Mouse (Mus musculus) lung, adult 2 months (tissue): ENCODE measurements at regions not wholly inside any gene's neighbourhood (a gene's known extent, or its start where the extent isn't known, plus 50 kb on each side); places are given as distances from the start of the nearest gene placed in this dataset.

Source experiments
- DNase-seq: peaks from one replicate; pipeline ENCODE4 v3.0.0; 2022
- H3K4me1 ChIP-seq: fragments of 200-500 bp; 2 replicates; pipeline ENCODE4 v1.6.1; 2011; ENCODE audit warnings: low read length; ENCODE audit not compliant: control insufficient read depth, insufficient read depth
- H3K4me3 ChIP-seq: fragments of 200-500 bp; replicated peaks from 2 replicates; pipeline ENCODE3; 2011; ENCODE audit warnings: low read depth, mild to moderate bottlenecking, control low read depth, low read length; ENCODE audit errors: extremely low read depth
- CTCF ChIP-seq: fragments of 200-500 bp; IDR thresholded peaks from 2 replicates; pipeline ENCODE4 v1.5.1; 2011; ENCODE audit warnings: mild to moderate bottlenecking, low read length, control low read depth; ENCODE audit not compliant: insufficient read depth
- POLR2A ChIP-seq: fragments of 200-500 bp; IDR thresholded peaks from 2 replicates; pipeline ENCODE4 v1.6.1; 2011; ENCODE audit warnings: low read depth, mild to moderate bottlenecking, control low read depth, low read length, borderline replicate concordance; ENCODE audit errors: extremely low read depth
- WGBS: fragments of 180-500 bp; shearing (Covaris S2); methylation state at CpG from one replicate; pipeline ENCODE4 v1.1.7; 2018; 5-methylcytosine and 5-hydroxymethylcytosine counted together

GRCm38 (mm10) chr2:117668137-117668536 is 325.3 kb upstream of the Rasgrp1 start:
- DNase-seq, result no peak
- Histone ChIP-seq H3K4me1 (no peaks in the 10 kb centered on the region), H3K4me3 (no peak overlapping the region)
- TF ChIP-seq POLR2A (no peak), CTCF (no peak)

DNA sequence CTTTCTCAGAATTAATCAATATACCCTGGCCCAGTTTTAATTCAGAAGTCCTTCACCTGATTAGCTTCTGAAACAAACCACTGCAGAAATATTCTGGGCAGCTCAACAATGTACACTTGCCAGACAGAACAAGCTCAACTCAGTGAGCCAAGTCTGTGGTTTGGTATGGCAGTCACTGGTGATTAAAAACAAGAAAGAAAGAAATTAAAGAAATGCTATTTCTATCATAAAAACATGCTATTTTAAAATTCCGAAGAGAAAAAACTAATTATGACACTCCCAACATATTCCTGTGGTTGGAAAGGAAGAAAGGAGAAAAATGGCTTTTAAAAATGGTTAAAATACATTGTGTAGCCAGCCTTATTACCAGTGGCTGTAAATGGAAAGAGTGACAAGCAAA is 332.1 kb upstream of the Rasgrp1 start:
- Histone ChIP-seq H3K4me1 (no peaks in the 10 kb centered on the region), H3K4me3 (no peak overlapping the region)
- TF ChIP-seq CTCF (no peak), POLR2A (no peak)
- DNase-seq, result no peak
- 68% methylated on average over 1 of the region's 1 CpGs for WGBS

DNA sequence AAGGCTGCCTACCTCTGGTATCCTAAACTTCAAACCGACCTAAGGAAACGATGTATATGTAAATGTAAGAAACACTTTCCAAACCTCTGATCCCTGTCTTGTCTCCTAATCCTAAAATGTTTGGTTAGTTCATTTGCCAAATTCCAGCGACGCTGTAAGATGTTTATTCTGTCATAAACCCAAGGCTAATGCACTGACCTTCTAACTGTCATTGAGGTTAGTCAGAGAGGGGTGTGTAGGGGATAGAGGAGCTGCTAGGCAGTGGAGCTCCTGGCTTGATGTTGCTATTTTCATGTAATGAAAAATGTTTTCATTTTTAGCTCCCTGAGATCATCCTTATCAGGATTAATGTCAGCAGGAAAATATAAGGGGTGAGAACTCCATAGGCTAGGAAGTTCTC is 335.8 kb upstream of the Rasgrp1 start:
- DNase-seq, result no peak
- Histone ChIP-seq H3K4me1 (no peaks in the 10 kb centered on the region), H3K4me3 (no peak overlapping the region)
- TF ChIP-seq POLR2A, result no peak
- no peak for TF ChIP-seq CTCF
- WGBS, result 38% methylated on average over 4 of the region's 4 CpGs

GRCm38 (mm10) chr2:117685836-117686453 is 343.1 kb upstream of the Rasgrp1 start:
- H3K4me3 ChIP-seq, result no peak overlapping the region
- DNase-seq, result no peak
- WGBS, result 53% methylated on average over 4 of the region's 4 CpGs
- H3K4me1 ChIP-seq, result no peaks in the 10 kb centered on the region
- TF ChIP-seq CTCF (no peak), POLR2A (no peak)

GRCm38 (mm10) chr2:117693537-117693936 is 350.7 kb upstream of the Rasgrp1 start:
- 48% methylated on average over 4 of the region's 4 CpGs for WGBS
- no peak for TF ChIP-seq POLR2A
- TF ChIP-seq CTCF, result no peak
- Histone ChIP-seq H3K4me1 (peaks cover 2% of the 10 kb centered on the region), H3K4me3 (no peak overlapping the region)
- DNase-seq, result peak; percentile 59

GRCm38 (mm10) chr2:117710173-117710813 is 367.5 kb upstream of the Rasgrp1 start:
- DNase-seq, result no peak
- TF ChIP-seq CTCF (no peak), POLR2A (no peak)
- Histone ChIP-seq H3K4me3 (no peak overlapping the region), H3K4me1 (no peaks in the 10 kb centered on the region)
- 62% methylated on average over 7 of the region's 7 CpGs for WGBS

- WGBS, result 86% methylated on average over 4 of the region's 4 CpGs
- no peaks in the 10 kb centered on the region for H3K4me1 ChIP-seq
- H3K4me3 ChIP-seq, result no peak overlapping the region
- no peak for DNase-seq
- TF ChIP-seq POLR2A (no peak), CTCF (no peak)
Measured at GRCm38 (mm10) chr2:117724066-117724465, 381.3 kb upstream of the Rasgrp1 start.

GRCm38 (mm10) chr2:117731253-117731652 is 380.4 kb upstream of the Thbs1 start:
- Histone ChIP-seq H3K4me3 (no peak overlapping the region), H3K4me1 (no peaks in the 10 kb centered on the region)
- 66% methylated on average over 2 of the region's 2 CpGs for WGBS
- peak; percentile 17 for DNase-seq
- TF ChIP-seq POLR2A (no peak), CTCF (no peak)

- no peak for DNase-seq
- H3K4me3 ChIP-seq, result no peak overlapping the region
- H3K4me1 ChIP-seq, result peaks cover 6% of the 10 kb centered on the region
- TF ChIP-seq CTCF, result no peak
- TF ChIP-seq POLR2A, result no peak
Measured at GRCm38 (mm10) chr2:117742413-117742812, 369.3 kb upstream of the Thbs1 start.

GRCm38 (mm10) chr2:117743901-117744300 is 367.8 kb upstream of the Thbs1 start:
- no peak for TF ChIP-seq CTCF
- no peak for TF ChIP-seq POLR2A
- Histone ChIP-seq H3K4me3 (no peak overlapping the region), H3K4me1 (peaks cover 9% of the 10 kb centered on the region)
- WGBS, result 60% methylated on average over 1 of the region's 1 CpGs
- DNase-seq, result no peak
